Mouse (Mus musculus) forebrain, embryonic 16.5 days (tissue): Measurements from ENCODE around the gene Plin4. TPM values are rescaled to one million over a fixed set of nuclear protein-coding genes. Genes with fewer than 3 reads are reported as not detected.
"Not testable (repeated sequence)": the region's sequence is repeated elsewhere in the genome, so short reads cannot be mapped to it uniquely, and the experiment has no call there.

Experiments
- ATAC-seq: fragments of 200-750 bp; cut with Nextera tagmentation; 2 replicates; pipeline ENCODE4 v1.8.0; 2017; ENCODE audit warnings: mild to moderate bottlenecking, moderate library complexity
- H3K27ac ChIP-seq: fragments of 300-500 bp; sonication (generic); 2 replicates; pipeline ENCODE4 v1.5.1; 2014; ENCODE audit warnings: low read length, control low read depth
- H3K27me3 ChIP-seq: fragments of 300-500 bp; sonication (generic); replicated peaks from 2 replicates; pipeline ENCODE4 v1.6.1; 2014; ENCODE audit warnings: low read length; ENCODE audit not compliant: control insufficient read depth, insufficient read depth
- H3K36me3 ChIP-seq: fragments of 300-500 bp; sonication (generic); 2 replicates; pipeline ENCODE4 v1.6.1; 2014; ENCODE audit not compliant: control insufficient read depth, insufficient read depth
- H3K4me1 ChIP-seq: fragments of 300-500 bp; sonication (generic); replicated peaks from 2 replicates; pipeline ENCODE4 v1.6.1; 2014; ENCODE audit warnings: low read length; ENCODE audit not compliant: control insufficient read depth, insufficient read depth
- H3K4me2 ChIP-seq: fragments of 300-500 bp; sonication (generic); 2 replicates; pipeline ENCODE4 v1.6.1; 2014; ENCODE audit warnings: mild to moderate bottlenecking, low read length, control low read depth
- H3K4me3 ChIP-seq: fragments of 300-500 bp; sonication (generic); replicated peaks from 2 replicates; pipeline ENCODE4 v1.5.1; 2014; ENCODE audit warnings: mild to moderate bottlenecking, low read length, control low read depth
- H3K9ac ChIP-seq: fragments of 300-500 bp; sonication (generic); replicated peaks from 2 replicates; pipeline ENCODE4 v1.6.1; 2014; ENCODE audit warnings: low read depth, low read length, control low read depth
- H3K9me3 ChIP-seq: fragments of 300-500 bp; sonication (generic); 2 replicates; pipeline ENCODE4 v1.6.1; 2016; ENCODE audit warnings: low read length; ENCODE audit not compliant: control insufficient read depth
- WGBS: fragments of 180-500 bp; shearing (Covaris S2); extraction: QIAGEN DNeasy Blood & Tissue Kit; methylation state at CpG from one replicate; pipeline ENCODE4 v1.1.7; 2014; 5-methylcytosine and 5-hydroxymethylcytosine counted together
- polyA plus RNA-seq: library from polyadenylated mRNA; unstranded; fragments of >200 nt; fragmentation: Nextera tagmentation; extraction: Ambion mirVana; gene quantifications from 2 replicates; pipeline ENCODE4 v1.2.1, GENCODE M21; 2015

Plin4 gene
- polyA plus RNA-seq, 1 experiment from 2014 or later, result 0.14 TPM

GRCm38 (mm10) chr17:56074827-56075208 lies 34.8 kb downstream of the Plin4 start, which contains the start of gene Ubxn6:
Gene Ubxn6, minus strand, starts transcription at chr17:56075028.
- peak; percentile 61 for ATAC-seq
- H3K9ac ChIP-seq, result peak within 1 kb of the TSS; percentile 89
- H3K4me3 ChIP-seq, result peak within 1 kb of the TSS; percentile 90
- H3K36me3 ChIP-seq, result peaks cover 16% of the 10 kb centered on the region
- H3K4me1 ChIP-seq, result peaks cover 15% of the 10 kb centered on the region
- H3K27me3 ChIP-seq, result no peaks in the 10 kb centered on the region
- no peaks in the 10 kb centered on the region for H3K9me3 ChIP-seq
- WGBS, result 1% methylated on average over 35 of the region's 35 CpGs
- peak within 1 kb of the TSS; percentile 93 for H3K27ac ChIP-seq
- H3K4me2 ChIP-seq, result peak within 1 kb of the TSS; percentile 83

DNA sequence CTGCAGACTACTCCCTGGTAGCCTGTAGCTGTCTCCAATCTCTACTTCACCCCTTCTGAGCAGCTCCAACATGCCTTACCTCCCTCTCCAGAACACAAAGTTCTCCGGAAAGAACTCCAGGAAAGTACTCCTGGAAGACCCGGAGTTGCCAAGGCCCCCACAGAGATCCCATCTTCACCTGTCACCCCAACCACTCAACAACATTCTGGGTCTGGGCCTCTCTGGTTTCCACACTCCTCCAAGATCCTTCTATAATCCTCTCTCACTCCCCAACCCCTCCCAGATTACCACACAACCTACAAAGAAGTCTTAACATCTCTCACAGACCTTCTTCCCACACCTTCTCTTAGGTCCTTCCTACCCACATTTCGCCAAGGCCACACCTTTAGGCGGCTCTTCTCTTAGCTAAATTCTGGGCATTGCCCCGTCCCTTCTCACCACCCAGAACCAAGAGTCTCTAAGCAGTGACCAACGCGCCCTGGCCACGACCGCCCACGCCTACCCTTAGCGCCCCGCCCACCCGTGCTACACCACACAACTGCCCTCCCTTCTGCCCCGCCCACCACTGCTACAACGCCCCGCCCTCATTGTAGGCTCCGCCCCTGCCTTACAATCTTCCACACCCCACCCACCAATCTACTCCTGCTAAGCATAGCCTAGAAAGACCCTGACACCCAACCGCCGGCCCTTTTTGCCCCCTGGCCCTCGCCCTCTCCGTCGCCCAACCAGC lies 35.3 kb downstream of the Plin4 start:
- Histone ChIP-seq H3K4me2 (peak overlapping the region; percentile 83), H3K9me3 (no peaks in the 10 kb centered on the region), H3K36me3 (peaks cover 21% of the 10 kb centered on the region), H3K4me3 (peak overlapping the region; percentile 90), H3K9ac (peak overlapping the region; percentile 89), H3K4me1 (peaks cover 15% of the 10 kb centered on the region), H3K27ac (peak overlapping the region; percentile 93), H3K27me3 (no peaks in the 10 kb centered on the region)
- WGBS, result 8% methylated on average over 22 of the region's 22 CpGs
- ATAC-seq, result peak; percentile 1

GRCm38 (mm10) chr17:56072243-56072642 lies 37.4 kb downstream of the Plin4 start:
- H3K4me1 ChIP-seq, result peaks cover 12% of the 10 kb centered on the region
- 91% methylated on average over 5 of the region's 5 CpGs for WGBS
- no peaks in the 10 kb centered on the region for H3K27me3 ChIP-seq
- no peak overlapping the region for H3K4me2 ChIP-seq
- ATAC-seq, result no peak
- no peaks in the 10 kb centered on the region for H3K9me3 ChIP-seq
- peaks cover 39% of the 10 kb centered on the region for H3K36me3 ChIP-seq
- no peak overlapping the region for H3K27ac ChIP-seq
- no peak overlapping the region for H3K4me3 ChIP-seq
- no peak overlapping the region for H3K9ac ChIP-seq

DNA sequence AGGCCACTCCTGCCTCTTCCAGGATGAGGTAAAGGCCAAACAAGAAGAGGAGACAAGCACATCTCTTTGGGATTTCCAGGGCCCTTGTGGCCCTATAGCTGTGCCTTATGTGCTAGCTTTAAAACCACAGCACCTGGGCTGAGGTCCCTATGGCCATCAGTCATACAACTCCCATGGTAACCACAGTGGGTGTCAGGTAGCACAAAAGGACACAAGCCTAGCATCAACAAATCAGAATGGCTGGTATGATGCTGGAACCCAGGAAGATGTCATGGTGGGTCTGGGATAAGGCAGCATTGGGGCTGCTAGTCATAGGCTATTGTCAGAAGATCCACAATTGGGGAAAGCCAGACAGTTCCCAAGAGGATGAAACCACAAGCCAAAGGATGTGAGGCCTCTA lies 38.5 kb downstream of the Plin4 start:
- Histone ChIP-seq H3K27me3 (no peaks in the 10 kb centered on the region), H3K4me2 (no peak overlapping the region), H3K27ac (no peak overlapping the region), H3K36me3 (peaks cover 40% of the 10 kb centered on the region), H3K9me3 (no peaks in the 10 kb centered on the region), H3K9ac (no peak overlapping the region), H3K4me1 (peaks cover 12% of the 10 kb centered on the region), H3K4me3 (no peak overlapping the region)
- no peak for ATAC-seq

DNA sequence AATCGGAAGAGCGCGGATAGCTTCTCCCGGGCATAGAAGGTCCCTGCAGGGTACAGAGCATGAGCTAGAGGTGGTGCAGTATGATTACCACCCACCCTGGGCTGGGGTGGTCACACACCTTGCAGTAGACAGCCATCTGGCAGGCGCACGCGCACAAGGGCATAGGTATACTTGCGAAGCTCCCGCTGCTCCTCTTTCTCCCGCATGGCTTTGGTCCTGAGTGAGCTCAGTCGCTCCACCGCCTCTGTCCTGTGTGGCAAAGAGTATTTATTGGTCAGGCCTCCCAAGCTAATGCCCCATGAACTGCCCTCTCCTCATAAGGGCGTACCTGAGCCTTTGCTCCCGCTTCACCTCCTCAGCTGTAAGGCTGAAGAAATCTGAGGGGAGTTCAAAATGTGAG lies 40.5 kb downstream of the Plin4 start:
- Histone ChIP-seq H3K4me3 (no peak overlapping the region), H3K9ac (no peak overlapping the region)

DNA sequence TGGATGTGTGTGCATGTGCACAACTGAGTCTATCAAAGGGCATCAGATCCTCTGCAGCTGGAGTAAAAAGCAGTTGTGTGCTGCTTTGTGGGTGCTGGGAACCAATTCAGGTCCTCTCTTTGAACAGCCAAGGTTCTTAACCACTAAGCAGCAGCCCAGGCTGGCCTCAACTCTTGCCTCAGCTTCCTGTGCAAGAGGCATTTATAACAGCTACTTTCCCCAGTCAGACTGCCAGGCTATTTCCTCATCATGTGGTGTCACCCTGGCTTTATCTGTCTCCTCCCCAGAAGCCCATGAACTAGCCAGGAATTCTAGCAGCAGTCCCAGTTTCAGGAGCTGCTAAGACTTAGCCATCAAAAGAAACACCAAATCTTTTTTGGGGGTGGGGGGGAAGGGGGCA lies 43.2 kb downstream of the Plin4 start:
- ATAC-seq, result no peak
- H3K9ac ChIP-seq, result no peak overlapping the region
- H3K27me3 ChIP-seq, result no peaks in the 10 kb centered on the region
- no peak overlapping the region for H3K4me2 ChIP-seq
- H3K4me3 ChIP-seq, result no peak overlapping the region
- H3K9me3 ChIP-seq, result no peaks in the 10 kb centered on the region
- peaks cover 43% of the 10 kb centered on the region for H3K36me3 ChIP-seq
- H3K4me1 ChIP-seq, result no peaks in the 10 kb centered on the region
- H3K27ac ChIP-seq, result no peak overlapping the region

More for the DNA sequence above, 40.5 kb downstream of the Plin4 start:
- no peak for ATAC-seq
- H3K27me3 ChIP-seq, result no peaks in the 10 kb centered on the region
- peaks cover 42% of the 10 kb centered on the region for H3K36me3 ChIP-seq
- no peaks in the 10 kb centered on the region for H3K9me3 ChIP-seq
- no peak overlapping the region for H3K27ac ChIP-seq
- WGBS, result 95% methylated on average over 14 of the region's 14 CpGs
- H3K4me1 ChIP-seq, result peaks cover 3% of the 10 kb centered on the region
- no peak overlapping the region for H3K4me2 ChIP-seq

- not testable (repeated sequence) for H3K9me3 ChIP-seq, H3K9ac ChIP-seq, H3K27ac ChIP-seq, H3K27me3 ChIP-seq, H3K4me1 ChIP-seq, H3K4me3 ChIP-seq, H3K4me2 ChIP-seq, ATAC-seq
- 86% methylated on average over 6 of the region's 6 CpGs for WGBS
- peaks cover 35% of the 10 kb centered on the region for H3K36me3 ChIP-seq
Measured at GRCm38 (mm10) chr17:56065715-56066114, 43.9 kb downstream of the Plin4 start.

DNA sequence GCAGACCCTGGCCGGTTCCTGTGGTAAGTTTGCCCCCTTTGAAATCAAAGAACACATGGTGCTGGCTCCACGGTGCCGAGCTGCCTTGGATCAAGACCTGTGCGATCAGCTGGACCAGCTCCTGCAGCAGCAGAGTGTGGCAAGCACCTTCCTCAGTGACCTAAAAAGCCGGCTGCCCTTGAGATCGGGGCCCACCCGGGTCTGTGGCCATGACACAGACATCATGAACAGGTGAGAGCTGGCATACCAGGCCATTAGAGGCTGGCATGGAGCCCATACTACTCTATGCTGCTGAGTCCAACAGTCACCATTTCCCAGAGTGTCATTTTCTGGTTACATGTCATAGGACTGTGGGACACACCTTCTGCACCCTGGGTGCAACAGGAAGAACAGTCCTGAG lies 47.5 kb downstream of the Plin4 start:
- no peak overlapping the region for H3K27ac ChIP-seq
- H3K9ac ChIP-seq, result no peak overlapping the region
- H3K4me2 ChIP-seq, result no peak overlapping the region
- H3K36me3 ChIP-seq, result peaks cover 11% of the 10 kb centered on the region
- no peaks in the 10 kb centered on the region for H3K27me3 ChIP-seq
- H3K4me3 ChIP-seq, result no peak overlapping the region
- H3K9me3 ChIP-seq, result no peaks in the 10 kb centered on the region
- no peak for ATAC-seq
- no peaks in the 10 kb centered on the region for H3K4me1 ChIP-seq
- 91% methylated on average over 7 of the region's 7 CpGs for WGBS

DNA sequence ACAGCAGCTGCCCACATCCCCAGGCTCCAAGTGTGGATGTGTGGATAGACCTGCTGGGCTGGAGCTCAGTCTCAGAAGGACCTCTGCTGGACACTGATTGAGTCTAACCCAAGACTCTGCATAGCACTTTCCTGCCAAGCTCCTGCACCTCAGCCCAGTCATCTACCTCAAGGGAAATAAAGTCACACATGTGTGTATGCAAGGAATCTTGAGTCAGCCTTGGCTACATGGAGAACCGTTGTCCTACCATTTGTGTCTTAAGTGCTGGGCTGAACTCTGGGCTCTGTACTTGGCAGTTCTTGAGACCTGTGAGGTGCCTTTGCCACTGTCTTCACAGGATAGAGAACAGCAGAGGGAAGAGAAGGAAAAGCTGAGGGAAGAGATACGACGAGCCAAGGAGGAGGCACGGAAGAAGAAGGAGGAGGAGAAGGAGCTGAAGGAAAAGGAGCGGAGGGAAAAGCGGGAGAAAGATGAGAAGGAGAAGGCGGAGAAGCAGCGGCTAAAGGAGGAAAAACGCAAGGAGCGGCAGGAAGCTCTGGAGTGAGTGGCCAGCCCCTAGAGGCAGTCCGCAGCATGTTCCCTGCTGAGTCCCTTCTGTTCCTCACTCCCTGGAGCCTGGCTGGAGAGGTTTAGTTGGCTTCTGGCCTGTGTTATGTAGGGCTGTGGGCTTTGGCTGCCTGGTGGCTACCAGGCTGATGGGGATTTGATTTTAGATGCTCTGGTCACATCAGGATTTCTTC lies 52.1 kb downstream of the Plin4 start:
- 88% methylated on average over 11 of the region's 11 CpGs for WGBS

More for the DNA sequence above, 52.1 kb downstream of the Plin4 start:
- H3K4me2 ChIP-seq, result no peak overlapping the region
- no peak overlapping the region for H3K9ac ChIP-seq
- peaks cover 9% of the 10 kb centered on the region; the same call in 1 of the 2 replicates for H3K36me3 ChIP-seq
- no peaks in the 10 kb centered on the region for H3K4me1 ChIP-seq
- ATAC-seq, result no peak
- no peaks in the 10 kb centered on the region for H3K9me3 ChIP-seq
- H3K4me3 ChIP-seq, result no peak overlapping the region
- H3K27me3 ChIP-seq, result no peaks in the 10 kb centered on the region
- H3K27ac ChIP-seq, result no peak overlapping the region
